Mouse (Mus musculus) left cerebral cortex, postnatal 25 days (tissue): ENCODE data around the gene Ten1. TPM values are rescaled to one million over a fixed set of nuclear protein-coding genes. Genes with fewer than 3 reads are reported as not detected.

ENCODE experiments used
- DNase-seq, 2 experiments: peaks; one replicate each; pipeline ENCODE4 v3.0.0; 2022; ENCODE audit warnings: low spot score in 2 of 2, mixed read lengths in 1 of 2
- intact Hi-C: fragments of 180-260 bp; cut with DNase I; formaldehyde crosslinking; loops from one replicate; pipeline ENCODE4 v1.15.1; 2025
- total RNA-seq, 2 experiments: library from RNA; stranded (reverse); gene quantifications; 2 replicates each; pipeline ENCODE4 v1.2.3; 2021

Ten1 gene
- total RNA-seq, 2 experiments from 2014 or later = 40.6 to 42.4 TPM

DNA sequence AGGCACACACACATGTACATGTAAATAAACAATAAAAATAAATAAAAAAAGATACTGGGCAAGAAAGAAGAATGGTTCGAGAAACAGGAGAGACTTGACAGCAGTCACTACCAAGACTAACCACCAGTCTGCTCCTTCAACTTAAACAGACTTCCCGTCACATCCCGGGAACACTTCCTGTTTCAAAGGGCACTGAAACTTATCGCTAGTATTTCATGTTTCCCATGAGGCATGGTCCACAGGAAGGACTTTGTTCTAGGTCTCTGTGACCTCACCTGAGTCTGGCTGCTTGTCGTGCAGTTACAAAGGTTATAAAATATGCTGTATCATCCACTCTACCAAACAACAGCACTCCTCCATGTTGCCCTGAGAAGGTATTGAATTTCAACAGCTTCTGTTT lies 3.4 kb upstream of the Ten1 start:
- intact Hi-C loops = no loop called here
- DNase-seq = no peak

DNA sequence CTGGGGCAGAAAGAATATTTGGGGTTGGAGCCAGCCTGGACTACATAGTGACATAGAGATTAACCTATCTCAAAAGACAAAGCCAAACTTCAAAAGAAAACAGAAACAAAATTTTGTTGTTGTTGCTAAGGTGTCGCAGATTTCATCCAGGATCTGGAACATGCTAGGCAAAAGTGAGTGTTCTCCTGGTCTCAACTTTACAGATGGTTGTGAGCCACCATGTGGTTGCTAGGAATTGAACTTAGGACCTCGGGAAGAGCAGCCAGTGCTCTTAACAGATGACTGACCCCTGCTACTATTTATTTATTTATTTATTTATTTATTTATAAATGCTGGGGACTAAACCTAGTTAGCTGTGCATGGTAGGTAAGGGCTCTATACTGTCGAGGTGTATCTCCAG lies 2.3 kb upstream of the Ten1 start:
- DNase-seq = no peak
- intact Hi-C loops = no loop called here

GRCm38 (mm10) chr11:116196866-116197583 lies 1.6 kb upstream of the Ten1 start:
- intact Hi-C loops = no loop called here
- DNase-seq = no peak

GRCm38 (mm10) chr11:116197584-116197906 lies 1.1 kb upstream of the Ten1 start:
- intact Hi-C loops = no loop called here
- no peak for DNase-seq

- intact Hi-C loops = loop anchor here (2.0 kb wide), 1 partner anchor 59 kb away; the partner anchor contains the start of gene Mrpl38
- no peak for DNase-seq
Observed at GRCm38 (mm10) chr11:116198132-116198531, 523 bp upstream of the Ten1 start.

DNA sequence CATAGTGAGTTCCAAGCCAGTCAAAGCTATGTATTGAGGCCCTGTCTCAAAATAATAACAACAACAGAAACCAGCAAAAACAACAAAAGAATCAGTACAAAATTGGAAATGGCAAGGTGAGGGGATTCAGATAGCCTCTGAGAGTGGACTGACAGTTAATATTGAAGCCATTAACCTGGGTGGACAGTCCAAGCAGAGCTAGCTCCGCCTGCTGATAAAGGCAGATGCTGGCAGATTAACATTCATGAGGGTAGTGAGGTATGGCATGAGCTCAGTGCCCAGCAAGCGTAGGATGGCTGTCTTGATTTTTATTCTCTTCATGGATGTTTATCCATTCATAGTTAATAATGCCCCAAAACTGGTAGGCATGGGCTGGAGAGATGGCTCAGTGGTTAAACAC lies 2.5 kb downstream of the Ten1 start:
- DNase-seq = no peak
- intact Hi-C loops = no loop called here

- intact Hi-C loops = no loop called here
- no peak for DNase-seq
Observed at GRCm38 (mm10) chr11:116203150-116203549, 4.5 kb downstream of the Ten1 start.

DNA sequence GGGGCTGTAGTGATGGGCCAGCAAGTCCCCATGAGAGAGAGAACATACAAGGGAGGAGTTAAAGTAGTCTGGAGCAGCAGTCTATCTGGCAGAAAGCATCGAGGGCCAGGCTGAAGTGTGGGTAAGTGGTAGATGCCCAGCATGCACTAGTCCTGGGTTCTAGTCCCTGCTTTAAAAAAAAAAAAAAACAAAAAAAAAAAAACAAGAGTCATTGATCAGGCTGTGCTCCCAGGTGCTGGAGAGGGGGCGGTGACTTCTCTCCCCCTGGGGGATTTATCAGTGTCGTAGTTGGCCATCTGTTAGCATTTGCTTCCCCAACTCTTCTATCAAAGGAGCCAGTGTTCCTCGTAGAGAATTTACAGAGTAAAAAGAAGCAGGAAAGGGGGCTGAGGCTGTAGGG lies 8.0 kb downstream of the Ten1 start:
- DNase-seq = no peak
- intact Hi-C loops = no loop called here

GRCm38 (mm10) chr11:116208660-116209059 lies 10.0 kb downstream of the Ten1 start:
- intact Hi-C loops = no loop called here

DNA sequence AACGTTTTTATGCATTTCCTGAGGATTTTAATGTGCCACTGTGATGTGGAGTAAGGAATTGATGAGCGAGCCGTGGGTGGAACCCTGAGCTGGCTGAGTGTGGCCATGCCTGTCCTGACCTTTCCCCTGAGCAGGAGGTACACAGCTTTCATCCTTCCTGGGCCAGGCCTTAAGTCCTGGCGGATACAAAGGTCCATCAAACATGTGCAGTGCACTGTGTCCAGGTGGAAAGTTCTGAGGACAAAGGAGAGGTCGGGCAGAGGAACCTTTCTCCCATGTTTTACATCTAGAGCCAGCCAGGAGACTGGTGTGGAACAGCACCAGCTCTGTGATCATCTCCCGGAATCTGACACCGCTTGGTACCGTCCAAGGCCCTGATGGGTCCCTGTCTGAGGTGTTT lies 10.6 kb downstream of the Ten1 start:
- intact Hi-C loops = no loop called here
- DNase-seq = no peak

More at GRCm38 (mm10) chr11:116208660-116209059, 10.0 kb downstream of the Ten1 start:
- no peak for DNase-seq

DNA sequence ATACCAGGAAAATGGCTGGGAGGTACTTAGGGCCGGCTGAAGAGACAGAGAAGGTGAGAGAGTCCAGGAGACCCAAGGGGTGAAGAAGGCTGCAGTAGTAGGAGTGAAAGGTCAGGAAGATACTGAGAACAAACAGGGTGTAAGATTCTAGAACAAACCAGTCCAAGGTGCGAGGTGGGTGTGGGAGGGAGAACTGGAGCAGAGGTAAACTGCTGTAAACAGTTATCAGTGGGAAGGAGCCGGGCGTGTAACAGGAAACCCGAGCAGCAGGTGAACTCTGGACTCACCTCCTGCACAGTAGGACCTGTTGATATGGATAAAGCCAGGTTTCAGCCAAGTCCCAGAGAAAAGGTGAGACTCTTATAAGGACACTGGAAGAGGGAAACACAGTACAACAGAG lies 12.0 kb downstream of the Ten1 start:
- DNase-seq = no peak
- intact Hi-C loops = no loop called here

- DNase-seq = no peak
- intact Hi-C loops = no loop called here
Observed at GRCm38 (mm10) chr11:116212847-116213246, 14.2 kb downstream of the Ten1 start.

GRCm38 (mm10) chr11:116213877-116214510 lies 15.3 kb downstream of the Ten1 start:
- intact Hi-C loops = no loop called here
- no peak for DNase-seq

GRCm38 (mm10) chr11:116215181-116215580 lies 16.5 kb downstream of the Ten1 start:
- intact Hi-C loops = no loop called here
- DNase-seq = no peak

DNA sequence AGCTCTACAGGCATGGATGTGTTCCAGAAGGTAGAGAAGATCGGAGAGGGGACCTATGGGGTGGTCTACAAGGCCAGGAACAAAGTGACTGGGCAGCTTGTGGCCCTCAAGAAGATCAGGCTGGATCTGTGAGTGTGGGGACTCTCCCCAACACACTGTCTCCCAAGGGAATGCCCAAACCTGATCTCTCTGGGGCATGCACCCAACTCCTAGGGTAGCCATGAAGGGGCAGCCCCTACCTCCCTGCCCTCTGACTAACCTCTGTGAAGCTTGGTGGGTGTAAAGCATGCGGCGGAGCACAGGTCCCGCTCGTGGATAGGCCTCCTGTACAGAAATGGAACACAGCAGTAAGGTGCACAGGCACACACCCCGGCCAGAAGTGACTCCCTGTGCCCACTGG lies 17.3 kb downstream of the Ten1 start:
- intact Hi-C loops = no loop called here
- no peak for DNase-seq

GRCm38 (mm10) chr11:116216549-116216948 lies 17.9 kb downstream of the Ten1 start:
- intact Hi-C loops = no loop called here

GRCm38 (mm10) chr11:116218263-116218662 lies 19.6 kb downstream of the Ten1 start:
- intact Hi-C loops = no loop called here
- DNase-seq = no peak

More at GRCm38 (mm10) chr11:116216549-116216948, 17.9 kb downstream of the Ten1 start:
- no peak for DNase-seq

- intact Hi-C loops = no loop called here
Observed at GRCm38 (mm10) chr11:116218737-116219400, 20.2 kb downstream of the Ten1 start.

DNA sequence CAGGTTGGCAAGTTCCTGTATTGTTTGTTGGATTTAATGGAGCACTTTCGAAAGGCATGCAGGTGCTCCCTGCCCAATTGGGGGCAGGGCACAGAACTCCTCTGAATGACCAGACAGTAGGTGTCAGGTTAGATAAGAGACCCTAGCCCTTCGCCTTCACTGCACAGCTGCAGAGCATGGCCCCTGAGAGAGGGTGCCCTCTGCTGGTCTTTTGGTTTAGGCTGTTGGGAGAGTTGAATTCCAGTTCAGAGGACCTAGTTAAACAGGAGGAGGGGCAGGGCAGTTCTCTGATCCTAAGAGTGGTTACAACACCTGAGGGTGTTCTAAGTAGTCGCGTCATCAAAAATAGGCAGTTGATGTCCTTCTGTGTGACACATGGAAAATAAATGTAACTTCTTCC lies 21.2 kb downstream of the Ten1 start:
- DNase-seq = peak in 1 of 2 experiments; percentile 35
- intact Hi-C loops = loop anchor here (10.0 kb wide), 1 partner anchor 225 kb away; no protein-coding TSS in a partner anchor

More at GRCm38 (mm10) chr11:116218737-116219400, 20.2 kb downstream of the Ten1 start:
- DNase-seq = peak; percentile 74 to 92

DNA sequence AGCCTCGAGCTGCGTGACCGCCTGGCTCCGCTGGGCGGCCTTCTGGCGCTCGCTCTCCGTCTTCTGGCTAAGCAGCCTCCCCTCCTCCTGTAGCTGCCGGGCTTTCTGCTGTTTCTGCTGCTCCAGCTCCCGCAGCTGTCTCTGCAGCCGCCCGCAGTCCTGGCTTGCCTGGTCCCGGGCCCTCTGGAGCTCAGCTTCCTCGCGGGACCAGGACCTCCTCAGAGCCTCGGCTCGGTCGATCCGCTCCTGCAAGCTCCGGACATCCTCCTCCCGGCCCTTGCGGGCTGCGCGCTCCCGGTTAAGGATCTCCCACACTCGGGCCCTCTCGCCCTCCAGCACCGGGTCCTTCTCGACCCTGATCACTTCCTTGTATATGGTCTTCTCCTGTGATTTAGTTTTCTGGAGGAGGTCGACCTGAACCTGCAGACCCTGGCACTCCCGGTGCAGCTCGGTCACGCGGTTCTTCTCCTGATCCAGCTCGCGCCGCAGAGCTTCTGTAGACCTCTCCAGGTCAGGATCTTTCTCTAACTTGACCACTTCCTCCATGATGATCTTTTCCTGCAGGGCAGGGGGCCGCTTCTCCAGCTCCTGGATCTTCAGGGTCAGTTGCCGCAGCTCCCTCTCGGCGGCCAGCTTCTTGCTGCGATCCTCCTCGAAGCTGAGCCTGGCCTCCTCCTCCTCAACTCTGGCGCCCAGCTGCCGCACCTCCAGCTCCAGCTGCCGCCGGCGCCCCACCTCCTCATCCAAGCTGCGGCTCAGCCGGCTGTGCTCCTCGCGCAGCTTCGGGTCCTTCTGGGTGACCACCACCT lies 23.5 kb downstream of the Ten1 start:
- intact Hi-C loops = loop anchor here (10.0 kb wide), 1 partner anchor 223 kb away; no protein-coding TSS in a partner anchor
- DNase-seq = no peak
